Mouse (Mus musculus): ENCODE measurements around the gene Cep41.

The Cep41 gene

DNA sequence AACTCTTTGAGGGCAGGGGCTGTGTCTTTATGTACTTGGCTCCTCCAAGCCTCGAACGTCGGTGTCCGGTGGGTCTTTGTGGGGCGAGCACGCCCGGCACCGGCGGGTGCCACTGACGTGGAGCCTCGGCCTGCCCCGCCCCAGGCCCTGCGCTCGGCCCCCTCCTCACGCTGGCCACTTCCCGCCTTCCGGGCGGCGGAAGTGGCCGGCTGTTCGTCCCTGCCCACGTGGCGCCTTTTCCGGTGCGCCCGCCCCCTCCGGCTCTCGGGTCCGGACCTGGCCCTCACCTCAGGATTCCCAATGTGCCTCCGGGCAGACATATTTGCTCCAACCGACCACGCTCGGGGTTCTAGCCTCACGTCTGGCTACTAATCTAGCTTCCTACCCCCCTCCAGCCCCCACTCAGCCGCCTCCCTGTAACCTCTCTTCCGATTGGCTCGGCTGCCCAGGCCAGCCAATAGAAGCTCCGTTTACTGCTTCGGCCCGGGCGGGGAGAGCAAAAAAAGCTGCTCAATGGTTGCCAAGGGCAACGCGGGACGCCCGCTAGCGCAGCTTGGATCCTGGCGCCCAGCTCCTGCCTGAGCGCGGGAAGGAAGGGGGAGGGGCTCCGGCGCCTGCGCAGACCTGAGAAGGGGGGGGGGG is at the start of gene Cep41:
Gene Cep41, minus strand, starts transcription at position 400 of the 642 bp plus-strand sequence.
- peak; percentile 81 for DNase-seq (ENCODE audit: low read depth, low spot score)

DNA sequence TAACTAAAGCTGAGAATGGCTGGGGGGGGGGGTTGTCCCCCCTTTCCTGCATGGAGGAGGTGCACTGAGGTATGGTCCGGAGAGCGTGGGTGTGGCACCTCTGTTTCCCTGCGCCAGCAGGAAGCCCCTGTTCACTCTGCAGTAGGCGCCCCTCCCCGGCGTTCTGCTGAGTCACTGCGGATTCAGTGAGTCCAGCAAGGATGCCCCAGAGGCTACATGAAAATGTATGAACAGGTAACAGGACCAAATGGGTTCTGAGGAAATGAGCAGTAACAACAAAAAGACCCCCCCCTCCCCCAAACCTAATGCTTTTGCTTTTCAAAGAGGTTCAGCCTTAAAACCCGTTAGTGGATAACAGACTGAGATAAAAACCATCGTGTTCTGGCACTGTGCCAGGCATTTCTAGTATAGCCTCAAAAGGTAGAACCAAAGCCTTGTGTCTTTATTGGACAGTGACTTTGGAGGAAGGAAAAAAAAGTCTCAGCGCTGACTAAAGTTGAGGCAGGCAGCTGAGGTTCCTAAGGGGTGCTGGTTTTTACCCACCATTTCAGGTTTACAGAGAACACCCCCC is 45.7 kb upstream of the Cep41 start:
- DNase-seq (ENCODE audit: low read depth, low spot score): no peak

- no peak for DNase-seq (ENCODE audit: low read depth, low spot score)
Observed at GRCm38 (mm10) chr6:30738464-30739006, 45.0 kb upstream of the Cep41 start.

DNA sequence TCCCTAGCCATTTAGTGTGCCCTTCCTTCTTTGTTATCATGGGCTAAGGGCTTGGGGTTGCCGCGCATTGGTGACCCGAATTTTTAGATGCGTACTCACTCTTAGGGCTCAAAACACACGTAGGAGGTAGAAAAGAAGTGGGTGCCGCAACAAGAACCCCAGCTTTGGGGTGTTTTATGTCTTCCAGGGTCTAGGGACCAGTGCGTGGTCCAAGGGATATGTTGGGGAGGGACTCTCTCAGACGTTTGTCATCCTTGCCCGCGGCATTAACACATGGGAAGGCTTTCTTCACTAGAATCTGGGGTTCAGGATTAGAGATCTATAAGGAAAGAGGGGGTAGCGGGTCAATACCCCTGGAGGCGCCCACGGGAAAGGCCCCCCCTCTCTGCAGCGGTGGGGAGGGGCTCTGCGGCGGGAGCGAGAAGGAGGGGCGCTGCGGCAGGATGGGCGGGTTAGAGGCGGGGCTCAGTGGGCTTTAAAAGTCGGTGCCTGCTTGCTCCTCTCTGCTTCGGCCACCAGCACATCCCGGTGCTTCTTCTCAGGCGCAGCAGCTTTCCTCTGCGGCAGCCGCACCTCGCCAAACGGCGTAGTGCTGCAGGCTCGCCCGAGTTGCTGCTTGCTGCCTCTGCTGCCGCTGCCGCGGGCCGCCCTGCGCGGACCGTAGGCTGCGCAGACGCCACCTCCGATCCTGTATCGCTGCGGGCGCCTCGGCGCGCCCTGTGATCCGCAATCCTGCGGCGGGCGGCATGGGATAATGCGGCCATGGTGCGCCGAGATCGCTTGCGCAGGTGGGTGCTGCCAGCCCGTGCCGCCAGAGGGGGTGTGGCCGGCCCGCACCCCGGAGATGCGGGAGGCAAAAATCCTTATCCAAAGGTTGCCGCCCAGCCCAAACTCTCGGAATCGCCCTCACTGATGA is 44.3 kb upstream of the Cep41 start:
- DNase-seq (ENCODE audit: low read depth, low spot score): no peak

- no peak for DNase-seq (ENCODE audit: low read depth, low spot score)
Observed at GRCm38 (mm10) chr6:30736864-30737547, 43.5 kb upstream of the Cep41 start.

GRCm38 (mm10) chr6:30736372-30736762 is 42.8 kb upstream of the Cep41 start:
- no peak for DNase-seq (ENCODE audit: low read depth, low spot score)

DNA sequence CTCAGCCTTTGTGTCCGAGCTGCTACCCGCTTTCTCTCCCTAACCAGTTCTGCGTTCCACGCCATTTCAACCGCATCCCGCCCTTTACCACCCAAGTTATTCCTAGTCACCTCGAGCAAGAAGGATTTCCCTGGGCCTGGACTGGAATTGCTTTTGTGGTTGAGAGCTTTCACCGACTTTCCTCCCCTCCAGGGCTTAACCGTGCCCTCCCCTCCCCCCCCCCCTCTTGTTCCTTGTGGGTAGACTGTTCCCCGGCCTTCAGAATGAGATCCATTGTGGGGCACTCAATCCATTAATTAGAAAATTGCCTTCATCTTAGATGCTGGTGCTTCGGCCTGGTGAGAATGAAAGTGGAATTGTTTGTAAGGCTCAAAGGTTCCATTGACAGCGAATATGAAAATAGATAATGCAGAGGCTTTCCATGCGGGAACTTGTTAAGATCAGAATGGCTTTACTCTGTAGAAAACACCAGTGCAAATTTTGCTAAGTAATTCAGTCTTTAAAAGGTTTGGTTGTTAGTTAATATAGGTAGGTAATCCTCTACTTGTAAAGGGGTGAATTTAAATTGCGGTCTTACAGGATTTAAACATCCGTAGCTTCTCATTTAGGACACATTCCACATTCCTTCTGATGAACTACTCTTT is 42.3 kb upstream of the Cep41 start:
- DNase-seq (ENCODE audit: low read depth, low spot score): no peak

GRCm38 (mm10) chr6:30734988-30735727 is 41.6 kb upstream of the Cep41 start:
- DNase-seq (ENCODE audit: low read depth, low spot score): no peak

DNA sequence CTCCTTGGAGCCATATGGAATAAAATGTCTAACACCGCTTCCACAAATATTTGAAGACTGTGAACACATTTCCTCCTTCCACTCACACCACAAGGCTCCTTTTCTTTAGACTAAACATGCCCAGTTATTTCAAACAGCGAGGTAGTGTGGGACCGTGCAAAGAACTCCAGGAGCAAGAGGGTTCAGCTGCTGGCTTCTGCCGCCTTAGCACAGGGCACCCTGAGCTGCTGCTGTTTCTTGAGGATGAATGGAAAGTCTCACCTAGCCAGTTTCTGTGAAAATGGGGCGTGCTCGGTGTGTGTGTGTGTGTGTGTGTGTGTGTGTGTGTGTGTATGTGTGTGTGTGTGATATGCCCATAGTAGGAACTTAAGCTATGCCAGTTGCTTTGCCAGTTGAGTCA is 40.9 kb upstream of the Cep41 start:
- no peak for DNase-seq (ENCODE audit: low read depth, low spot score)

- no peak for DNase-seq (ENCODE audit: low read depth, low spot score)
Observed at GRCm38 (mm10) chr6:30732571-30733130, 39.1 kb upstream of the Cep41 start.

DNA sequence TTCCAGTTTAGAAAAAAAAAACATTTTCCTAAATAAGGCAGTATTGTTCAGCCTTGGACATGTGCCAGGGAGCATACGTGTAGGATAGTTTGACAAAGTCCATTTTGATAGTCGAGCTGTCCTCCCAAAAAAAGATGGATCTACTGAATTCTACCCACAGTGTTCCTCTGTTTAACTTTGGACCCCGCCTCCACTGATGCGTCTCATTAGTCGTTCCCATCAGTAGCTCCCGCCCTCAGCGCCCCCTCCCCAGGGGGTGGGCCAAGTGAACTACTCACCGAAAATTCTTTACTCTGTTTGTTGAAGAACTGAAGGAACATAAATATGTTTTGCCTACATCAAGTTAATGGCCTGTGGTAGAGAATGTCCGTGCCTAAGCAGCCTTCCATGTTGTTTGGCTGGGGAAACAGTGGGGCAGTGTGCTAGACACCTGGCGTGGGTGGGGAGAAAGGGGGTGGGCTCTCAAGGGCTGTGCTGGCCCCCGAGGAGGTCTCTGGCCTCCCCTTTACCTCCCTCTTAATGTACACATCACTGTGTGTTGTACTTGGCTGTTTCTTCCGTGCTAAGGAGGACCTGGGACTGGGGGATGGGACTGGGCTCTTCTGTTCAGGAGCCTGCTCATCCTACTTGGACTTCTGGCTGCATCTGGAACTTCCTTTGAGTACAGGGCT is 36.9 kb upstream of the Cep41 start:
- no peak for DNase-seq (ENCODE audit: low read depth, low spot score)

DNA sequence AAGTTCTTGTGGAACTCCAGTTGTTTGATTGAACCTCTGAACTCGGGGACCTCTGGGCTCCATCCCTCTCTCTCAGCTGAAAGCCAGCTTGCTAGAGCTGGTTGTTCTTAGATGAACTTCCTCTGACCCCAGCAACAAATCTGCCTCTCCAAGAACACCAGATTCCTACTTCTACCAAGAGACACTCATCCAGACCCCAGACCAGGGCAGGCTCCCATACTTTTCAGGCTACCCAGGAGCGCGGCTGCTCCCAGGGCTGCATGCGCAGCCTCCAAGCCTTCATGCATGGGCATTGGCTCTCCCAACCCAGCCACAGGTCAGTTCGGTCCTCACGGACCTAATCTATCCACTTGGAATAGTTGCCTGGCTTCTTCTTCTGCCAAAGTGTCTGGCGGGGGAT is 29.8 kb upstream of the Cep41 start, which contains the start of gene Mest:
Gene Mest, plus strand, starts transcription at position 217 of the 400 bp plus-strand sequence.
- no peak for DNase-seq (ENCODE audit: low read depth, low spot score)

DNA sequence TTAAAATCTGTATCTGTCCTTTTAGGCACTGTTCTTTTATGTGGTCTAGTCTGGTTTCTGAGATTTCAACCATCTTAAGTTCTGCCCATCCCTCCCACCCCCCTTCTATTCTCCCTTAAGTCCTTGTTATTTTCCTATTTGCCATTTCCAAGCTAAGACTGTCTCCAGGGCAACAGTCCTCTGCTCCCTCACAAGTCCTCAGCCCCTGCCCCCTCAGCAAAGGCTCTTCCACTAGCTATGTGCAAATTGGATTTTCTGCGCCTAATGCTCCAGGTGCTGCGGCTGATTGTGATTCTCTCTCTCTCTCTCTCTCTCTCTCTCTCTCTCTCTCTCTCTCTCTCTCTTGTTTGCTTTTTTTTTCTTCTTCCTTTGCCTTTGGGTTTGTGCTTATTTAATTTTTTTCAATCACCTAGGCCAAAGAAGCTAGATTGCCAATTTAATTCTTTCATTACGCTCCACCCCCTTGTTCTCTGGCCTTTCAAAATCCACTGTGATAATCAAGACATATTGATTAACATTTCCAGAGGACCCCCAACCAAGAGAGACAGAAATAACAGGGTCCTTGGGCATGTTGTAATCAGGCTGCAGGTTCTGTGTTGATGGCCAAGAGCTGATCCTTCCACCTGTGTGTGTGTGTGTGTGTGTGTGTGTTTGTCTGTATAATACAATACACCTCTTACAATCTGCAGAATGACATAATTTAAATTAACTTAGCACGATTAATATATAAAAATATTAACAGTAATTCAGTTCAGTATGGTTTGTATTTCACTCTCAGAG is 29.0 kb upstream of the Cep41 start:
- DNase-seq (ENCODE audit: low read depth, low spot score): no peak

GRCm38 (mm10) chr6:30716796-30717195 is 23.2 kb upstream of the Cep41 start:
- no peak for DNase-seq (ENCODE audit: low read depth, low spot score)

DNA sequence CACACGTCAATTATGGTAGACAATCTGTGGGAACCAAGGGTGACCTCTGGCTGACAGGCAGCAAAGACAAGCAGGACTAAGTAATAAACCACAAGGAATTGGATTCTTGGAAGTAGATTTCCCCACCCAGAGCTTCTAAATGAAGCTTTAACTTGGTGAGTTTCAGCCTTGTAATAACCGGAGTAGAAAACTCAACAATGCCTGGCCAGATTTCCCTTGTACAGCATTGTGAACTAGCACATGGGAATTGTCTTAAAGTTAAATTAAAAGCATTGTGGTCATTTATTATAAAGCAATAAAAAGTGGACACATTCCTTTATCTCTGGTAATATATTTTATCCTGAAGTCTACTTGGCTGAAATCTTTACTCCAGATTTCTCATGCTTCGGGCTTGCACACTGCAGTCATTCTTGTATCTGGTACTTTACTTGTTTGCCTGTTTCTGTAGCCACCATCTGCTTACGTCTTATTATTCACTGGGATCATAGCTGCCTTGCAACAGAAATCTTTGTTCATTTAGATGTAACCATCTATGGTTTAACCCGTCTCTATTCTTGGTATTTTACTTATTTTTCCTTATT is 21.4 kb upstream of the Cep41 start:
- no peak for DNase-seq (ENCODE audit: low read depth, low spot score)

DNA sequence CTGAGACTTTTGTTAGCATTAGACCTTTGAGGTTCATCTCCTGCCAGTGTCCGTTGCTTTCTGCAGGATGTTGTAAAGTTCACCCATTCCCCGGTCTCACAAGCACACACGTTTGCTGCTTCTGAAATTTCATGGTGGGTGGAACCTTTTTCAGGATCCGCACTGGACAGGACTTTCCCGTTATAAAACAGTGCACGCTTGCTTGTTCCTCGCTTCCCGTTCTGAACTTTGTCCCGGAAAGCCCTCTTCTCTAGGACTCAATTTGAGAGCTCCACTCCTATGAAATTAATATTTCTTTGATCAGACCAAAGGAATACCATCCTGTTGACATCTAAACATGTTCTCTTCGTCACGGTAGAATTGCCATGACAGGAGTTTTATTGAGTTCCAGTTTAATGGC is 20.3 kb upstream of the Cep41 start:
- no peak for DNase-seq (ENCODE audit: low read depth, low spot score)

DNA sequence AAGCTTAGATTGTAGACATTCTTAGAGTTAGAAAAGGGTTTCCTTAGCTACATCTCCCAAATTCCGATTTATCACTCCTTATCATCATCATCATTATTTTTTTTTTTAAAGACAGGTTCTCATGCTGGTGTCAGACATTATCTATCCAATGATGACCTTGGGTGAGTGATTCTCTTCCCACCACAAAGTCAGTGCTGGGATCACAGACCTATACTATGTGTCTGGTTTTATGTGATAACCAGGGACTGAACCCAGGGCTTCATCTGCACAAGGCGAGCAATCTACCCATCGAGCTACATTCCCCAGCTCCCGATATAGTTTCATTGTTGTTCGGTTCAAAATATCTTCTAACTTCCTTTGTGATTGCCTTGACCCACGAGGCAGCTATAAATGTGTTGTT is 19.9 kb upstream of the Cep41 start:
- no peak for DNase-seq (ENCODE audit: low read depth, low spot score)

GRCm38 (mm10) chr6:30712484-30712883 is 18.9 kb upstream of the Cep41 start:
- no peak for DNase-seq (ENCODE audit: low read depth, low spot score)
